Mouse (Mus musculus) hindbrain, postnatal 0 days (tissue): ENCODE measurements around the gene 4930412O13Rik. TPM values are rescaled to one million over a fixed set of nuclear protein-coding genes. Genes with fewer than 3 reads are reported as not detected.

Experiments used
- ATAC-seq: fragments of 200-750 bp; cut with Nextera tagmentation; 2 replicates; pipeline ENCODE4 v1.8.0; 2017; ENCODE audit warnings: mild to moderate bottlenecking, moderate TSS enrichment, moderate library complexity
- DNase-seq: peaks from one replicate; pipeline ENCODE4 v3.0.0-alpha.2; 2015; ENCODE audit warnings: low spot score
- H3K27ac ChIP-seq: fragments of 300-500 bp; sonication (generic); 2 replicates; pipeline ENCODE4 v1.5.1; 2014; ENCODE audit warnings: mild to moderate bottlenecking
- H3K27me3 ChIP-seq: fragments of 300-500 bp; sonication (generic); 2 replicates; pipeline ENCODE4 v1.6.1; 2014; ENCODE audit warnings: low read length, mixed read lengths; ENCODE audit not compliant: insufficient read depth
- H3K36me3 ChIP-seq: fragments of 300-500 bp; sonication (generic); 2 replicates; pipeline ENCODE4 v1.6.1; 2014; ENCODE audit warnings: low read length, mixed read lengths; ENCODE audit not compliant: insufficient read depth
- H3K4me1 ChIP-seq: fragments of 300-500 bp; sonication (generic); 2 replicates; pipeline ENCODE4 v1.6.1; 2014; ENCODE audit warnings: antibody characterized with exemption, low read length, mixed read lengths; ENCODE audit not compliant: insufficient read depth
- H3K4me2 ChIP-seq: fragments of 300-500 bp; sonication (generic); 2 replicates; pipeline ENCODE4 v1.6.1; 2014; ENCODE audit warnings: low read depth, mild to moderate bottlenecking, low read length, moderate library complexity, mixed read lengths
- H3K4me3 ChIP-seq: fragments of 300-500 bp; sonication (generic); 2 replicates; pipeline ENCODE4 v1.5.1; 2014; ENCODE audit warnings: low read length
- H3K9ac ChIP-seq: fragments of 300-500 bp; sonication (generic); replicated peaks from 2 replicates; pipeline ENCODE4 v1.6.1; 2014; ENCODE audit warnings: mild to moderate bottlenecking, low read length, moderate library complexity, mixed read lengths
- H3K9me3 ChIP-seq: fragments of 300-500 bp; sonication (generic); 2 replicates; pipeline ENCODE4 v1.6.1; 2016; ENCODE audit warnings: low read length, mixed read lengths
- CTCF ChIP-seq: IDR thresholded peaks from 2 replicates; pipeline ENCODE4 v1.5.1; 2016; ENCODE audit warnings: antibody characterized with exemption, control low read depth, low read depth
- WGBS: fragments of 180-500 bp; shearing (Covaris S2); extraction: QIAGEN DNeasy Blood & Tissue Kit; methylation state at CpG from one replicate; pipeline ENCODE4 v1.1.7; 2014; 5-methylcytosine and 5-hydroxymethylcytosine counted together
- polyA plus RNA-seq: library from polyadenylated mRNA; unstranded; fragments of >200 nt; fragmentation: Nextera tagmentation; extraction: Ambion mirVana; gene quantifications from 2 replicates; pipeline ENCODE4 v1.2.1, GENCODE M21; 2015
- total RNA-seq: library from RNA; depleted of rRNA; stranded (reverse); fragments of >200 nt; gene quantifications from 2 replicates; pipeline ENCODE4 v1.2.3, GENCODE M21; 2014; rRNA removed

The 4930412O13Rik gene
- total and polyA plus RNA-seq, 2 experiments from 2014 or later = 0.75 TPM; not detected in 1

DNA sequence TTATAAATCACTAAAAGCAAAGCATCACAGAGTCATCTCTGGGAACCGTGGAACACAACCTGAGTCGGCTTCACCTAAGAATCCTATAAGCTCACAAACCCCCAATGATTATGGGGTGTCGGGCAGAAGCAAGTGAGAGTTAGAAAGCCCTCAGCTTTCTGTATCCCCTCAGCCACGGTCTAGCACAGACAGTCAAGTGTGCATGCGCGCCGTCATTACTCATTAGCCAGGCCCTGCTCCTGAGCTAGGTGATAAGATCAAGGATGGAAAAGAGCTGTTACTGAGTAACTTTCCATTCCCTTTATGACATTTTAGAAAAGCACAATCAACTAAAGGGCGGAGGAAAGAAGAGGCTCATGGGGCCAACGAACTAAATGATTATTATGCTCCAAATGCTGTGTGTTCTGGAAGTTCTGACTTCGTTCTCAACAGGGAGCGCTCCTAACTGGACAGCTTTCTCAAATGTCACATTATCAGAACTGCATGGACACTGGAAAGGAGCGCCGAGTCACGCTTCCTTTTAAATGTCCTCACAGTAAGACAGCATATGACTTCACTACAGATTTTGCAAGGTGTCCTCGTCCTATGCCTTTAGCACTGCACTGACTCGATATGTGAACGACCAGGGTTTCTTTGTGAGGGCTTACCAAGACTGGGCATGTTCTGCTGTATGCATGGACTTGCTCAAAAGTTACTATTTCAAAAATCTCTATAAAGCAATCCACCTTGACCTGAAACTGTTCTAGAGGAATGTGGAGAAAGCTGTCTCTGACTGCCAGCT is 37.8 kb downstream of the 4930412O13Rik start:
- Histone ChIP-seq H3K27me3 (no peaks in the 10 kb centered on the region), H3K27ac (no peak overlapping the region), H3K9me3 (no peaks in the 10 kb centered on the region), H3K4me2 (no peak overlapping the region), H3K36me3 (peaks cover 9% of the 10 kb centered on the region; the same call in 1 of the 2 replicates), H3K4me3 (no peak overlapping the region), H3K4me1 (no peaks in the 10 kb centered on the region), H3K9ac (no peak overlapping the region)
- ATAC-seq = no peak
- WGBS = 90% methylated on average over 17 of the region's 17 CpGs
- no peak for TF ChIP-seq CTCF
- no peak for DNase-seq

DNA sequence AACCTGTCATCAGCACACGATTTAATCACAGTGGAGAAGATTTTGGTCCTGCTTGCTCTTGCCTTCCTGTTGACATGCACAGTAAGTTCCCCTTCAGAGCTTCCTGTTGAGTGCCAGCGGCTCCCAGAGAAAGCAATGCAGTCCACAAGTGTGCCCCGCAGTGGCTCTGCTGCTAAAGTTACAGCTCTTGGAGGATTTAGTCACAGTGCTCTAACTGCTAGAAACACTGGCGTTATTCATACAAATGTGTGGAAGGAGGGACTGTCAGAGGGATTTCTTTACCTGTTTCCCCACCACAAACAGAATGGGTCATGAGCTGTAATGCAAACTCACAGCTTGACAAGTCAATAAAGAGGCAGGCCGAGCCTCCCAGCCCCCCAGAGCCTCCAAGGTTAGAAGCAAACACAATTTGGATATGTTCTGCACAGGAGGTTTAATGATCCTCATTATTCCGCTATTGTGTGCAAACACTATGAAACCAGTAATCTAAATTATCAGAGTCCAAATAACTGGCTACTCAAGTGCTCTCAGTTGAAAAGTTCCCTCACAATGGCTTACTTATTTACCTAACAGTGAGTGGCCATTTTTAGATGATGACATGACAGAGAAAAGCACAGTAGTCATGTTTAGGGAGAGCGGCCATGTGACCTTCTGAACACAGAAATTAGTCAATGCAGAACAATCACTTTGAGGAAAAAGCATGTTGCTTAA is 45.3 kb downstream of the 4930412O13Rik start:
- H3K36me3 ChIP-seq = no peaks in the 10 kb centered on the region
- WGBS = 47% methylated on average over 7 of the region's 7 CpGs
- no peak overlapping the region for H3K4me3 ChIP-seq
- H3K4me2 ChIP-seq = no peak overlapping the region
- H3K9me3 ChIP-seq = no peaks in the 10 kb centered on the region
- no peak for TF ChIP-seq CTCF
- H3K4me1 ChIP-seq = no peaks in the 10 kb centered on the region
- no peak overlapping the region for H3K27ac ChIP-seq
- H3K9ac ChIP-seq = no peak overlapping the region
- peak; percentile 10 for DNase-seq
- no peaks in the 10 kb centered on the region for H3K27me3 ChIP-seq
- no peak for ATAC-seq

DNA sequence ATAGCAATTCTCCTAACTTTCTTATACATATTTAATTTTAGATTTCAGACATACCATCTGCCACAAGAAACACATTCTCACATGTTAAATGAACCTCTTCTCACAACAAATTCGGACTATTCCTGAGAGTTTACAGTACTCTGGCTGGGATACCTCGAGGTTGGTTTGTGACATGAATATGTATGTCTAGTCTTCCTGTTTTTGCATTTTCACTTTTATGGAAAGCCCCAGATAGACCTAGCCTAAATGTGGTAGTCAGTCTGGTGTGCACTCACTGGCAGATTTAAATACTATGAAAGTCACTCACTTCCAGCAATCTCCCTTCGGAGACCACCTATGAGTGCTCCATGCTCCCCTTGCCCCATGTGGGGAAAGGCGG is 45.8 kb downstream of the 4930412O13Rik start:
- no peak overlapping the region for H3K9ac ChIP-seq
- TF ChIP-seq CTCF = no peak
- 70% methylated on average over 4 of the region's 4 CpGs for WGBS
- no peak overlapping the region for H3K27ac ChIP-seq
- no peak for DNase-seq
- no peak overlapping the region for H3K4me2 ChIP-seq
- H3K4me3 ChIP-seq = no peak overlapping the region
- no peaks in the 10 kb centered on the region for H3K36me3 ChIP-seq
- H3K9me3 ChIP-seq = no peaks in the 10 kb centered on the region
- H3K27me3 ChIP-seq = no peaks in the 10 kb centered on the region
- no peaks in the 10 kb centered on the region for H3K4me1 ChIP-seq
- ATAC-seq = no peak

Other genes starting within 250 kb of the 4930412O13Rik start
- gene 9230102O04Rik, start 8.3 kb downstream of the 4930412O13Rik start, total RNA-seq = 1.5 TPM in 1 of 2 replicates, not detected in the other
- 0.76 and 1.0 TPM in 2 replicates for gene 9230102O04Rik, start 8.3 kb downstream of the 4930412O13Rik start, polyA plus RNA-seq
- gene Gata3, start 8.8 kb downstream of the 4930412O13Rik start, total RNA-seq = 2.3 and 3.5 TPM in 2 replicates
- gene Gata3, start 8.8 kb downstream of the 4930412O13Rik start, polyA plus RNA-seq = 17.6 and 20.5 TPM in 2 replicates
- gene Taf3, start 167.3 kb downstream of the 4930412O13Rik start, total RNA-seq = 2.7 and 5.1 TPM in 2 replicates
- 10.0 and 10.3 TPM in 2 replicates for gene Taf3, start 167.3 kb downstream of the 4930412O13Rik start, polyA plus RNA-seq
- 368 and 408 TPM in 2 replicates for gene Atp5c1, start 199.3 kb downstream of the 4930412O13Rik start, total RNA-seq
- 713 and 717 TPM in 2 replicates for gene Atp5c1, start 199.3 kb downstream of the 4930412O13Rik start, polyA plus RNA-seq
- gene Kin, start 199.3 kb downstream of the 4930412O13Rik start, total RNA-seq = 3.2 and 4.8 TPM in 2 replicates
- 14.1 and 18.9 TPM in 2 replicates for gene Kin, start 199.3 kb downstream of the 4930412O13Rik start, polyA plus RNA-seq